Mouse (Mus musculus): ENCODE data around the gene Kcnj2.
A peak's percentile ranks its signal among the peaks of the same experiment; 100 is the strongest.

The Kcnj2 gene

DNA sequence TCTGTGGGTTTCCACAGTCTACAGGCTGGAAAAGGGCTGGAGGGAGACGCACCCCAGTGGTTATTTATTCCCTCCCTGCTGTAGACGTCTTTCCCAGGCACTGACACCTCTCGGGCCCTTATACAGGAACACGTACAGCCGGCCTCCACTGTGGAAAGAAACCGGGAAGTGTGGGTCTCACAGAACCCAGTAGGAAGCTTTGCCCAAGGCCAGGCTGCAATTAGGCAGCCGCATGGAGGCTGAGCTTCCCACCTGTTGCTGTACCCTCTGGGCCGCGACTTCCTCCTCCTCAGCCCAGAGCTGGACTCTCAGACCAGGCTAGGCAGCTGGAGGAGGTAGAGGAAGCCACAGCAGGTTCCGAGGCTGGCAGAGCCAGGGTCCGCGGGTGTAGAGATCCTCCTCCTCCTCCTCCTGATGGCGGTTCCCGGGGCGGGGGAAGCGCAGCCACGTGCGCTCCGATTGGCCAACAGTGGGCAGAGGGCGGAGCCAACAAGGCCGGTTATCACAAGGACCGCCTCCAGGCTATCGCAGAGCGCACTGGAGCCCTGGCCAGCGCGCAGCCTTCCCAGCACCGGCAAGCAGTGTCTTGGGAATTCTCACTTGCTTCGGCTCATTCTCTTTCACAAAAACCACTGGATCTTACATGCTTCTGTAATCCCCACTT, at the start of gene Kcnj2:
Kcnj2 (plus strand) TSS at position 530 of the 664 bp plus-strand sequence.
- peak; percentile 79 for DNase-seq (ENCODE audit: low read depth, low spot score)

DNA sequence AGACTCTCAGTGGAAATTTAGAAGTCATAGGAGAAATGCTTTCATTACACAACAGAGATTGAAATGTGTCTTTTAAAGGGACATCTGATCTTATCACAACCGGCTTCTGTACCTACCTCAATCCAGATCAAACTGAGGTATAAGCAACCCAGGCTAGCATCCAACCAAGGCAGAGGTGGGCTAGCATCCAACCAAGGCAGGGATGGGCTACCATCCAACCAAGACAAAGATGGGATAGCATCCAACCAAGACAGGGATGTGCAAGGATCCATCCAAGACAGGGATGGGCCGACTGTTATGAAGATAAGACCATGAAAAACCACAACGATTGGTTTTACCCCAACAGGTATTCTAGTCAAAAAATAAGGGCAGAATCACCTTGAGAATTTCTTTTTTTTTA, 49.8 kb upstream of the Kcnj2 start:
- no peak for DNase-seq (ENCODE audit: low read depth, low spot score)

GRCm38 (mm10) chr11:111020211-111020610, 45.8 kb upstream of the Kcnj2 start:
- DNase-seq (ENCODE audit: low read depth, low spot score), result no peak

GRCm38 (mm10) chr11:111022681-111023281, 43.2 kb upstream of the Kcnj2 start:
- DNase-seq (ENCODE audit: low read depth, low spot score), result no peak

- DNase-seq (ENCODE audit: low read depth, low spot score), result no peak
Observed at GRCm38 (mm10) chr11:111042175-111042574, 23.8 kb upstream of the Kcnj2 start.

DNA sequence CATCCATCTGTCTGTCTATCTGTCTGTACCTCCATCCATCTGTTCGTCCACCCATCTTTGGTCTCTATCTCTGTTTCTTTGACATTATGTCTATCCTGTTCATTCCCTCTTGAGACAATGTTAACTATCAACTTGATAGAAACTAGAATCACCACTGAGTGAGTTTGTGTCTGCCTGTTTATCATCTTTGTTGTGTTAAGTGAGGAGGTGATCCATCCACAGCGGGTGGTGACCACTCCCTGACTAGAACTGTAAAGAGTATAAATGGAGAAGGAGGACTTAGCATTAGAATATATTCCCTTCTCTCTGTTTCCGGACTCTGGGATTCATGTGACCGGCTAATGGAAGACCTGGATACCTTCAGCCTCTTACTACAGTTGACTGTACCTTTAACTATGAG, 22.7 kb upstream of the Kcnj2 start:
- no peak for DNase-seq (ENCODE audit: low read depth, low spot score)

- DNase-seq (ENCODE audit: low read depth, low spot score), result no peak
Observed at GRCm38 (mm10) chr11:111054252-111054651, 11.7 kb upstream of the Kcnj2 start.

- DNase-seq (ENCODE audit: low read depth, low spot score), result no peak
Observed at GRCm38 (mm10) chr11:111054854-111055822, 10.8 kb upstream of the Kcnj2 start.

DNA sequence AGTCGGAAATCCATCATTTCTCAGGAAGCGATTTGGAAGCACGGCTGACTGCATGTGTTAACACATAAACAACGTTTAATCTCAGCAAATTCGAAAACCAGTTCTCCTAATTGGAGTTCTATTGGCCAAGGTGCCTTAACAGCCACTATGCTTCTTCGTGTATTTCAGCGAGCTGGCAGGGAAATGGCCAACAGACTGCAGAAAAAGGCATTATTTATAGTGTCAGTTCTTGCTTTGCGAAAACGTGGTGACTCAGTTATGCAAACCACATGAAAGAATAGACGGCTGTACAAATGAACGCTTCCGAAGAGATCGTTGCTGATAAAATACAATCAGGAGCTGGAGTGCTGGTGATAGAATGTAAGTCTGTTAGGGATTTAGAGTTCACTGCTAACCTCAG, 9.9 kb upstream of the Kcnj2 start:
- DNase-seq (ENCODE audit: low read depth, low spot score), result no peak

- no peak for DNase-seq (ENCODE audit: low read depth, low spot score)
Observed at GRCm38 (mm10) chr11:111057435-111057834, 8.5 kb upstream of the Kcnj2 start.

GRCm38 (mm10) chr11:111059440-111059839, 6.5 kb upstream of the Kcnj2 start:
- DNase-seq (ENCODE audit: low read depth, low spot score), result no peak

DNA sequence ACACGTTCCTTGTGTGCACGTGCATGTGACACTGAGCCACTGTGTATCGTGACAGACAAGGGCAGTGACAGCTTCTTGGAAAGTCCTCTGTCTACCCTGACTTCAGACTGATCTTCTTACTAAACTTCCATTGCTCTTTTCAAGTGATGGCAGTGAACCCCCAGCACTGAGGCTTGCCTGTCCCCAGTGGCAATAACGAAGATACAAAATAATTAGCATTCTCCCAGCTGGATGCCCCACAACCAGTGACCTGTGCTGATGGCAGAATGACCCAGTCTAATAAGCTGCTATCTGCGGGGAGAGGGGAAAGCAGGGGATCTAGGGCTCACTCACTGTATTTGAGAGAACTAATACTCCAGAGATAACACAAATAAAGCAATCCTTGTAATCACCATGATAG, 5.7 kb upstream of the Kcnj2 start:
- DNase-seq (ENCODE audit: low read depth, low spot score), result no peak

DNA sequence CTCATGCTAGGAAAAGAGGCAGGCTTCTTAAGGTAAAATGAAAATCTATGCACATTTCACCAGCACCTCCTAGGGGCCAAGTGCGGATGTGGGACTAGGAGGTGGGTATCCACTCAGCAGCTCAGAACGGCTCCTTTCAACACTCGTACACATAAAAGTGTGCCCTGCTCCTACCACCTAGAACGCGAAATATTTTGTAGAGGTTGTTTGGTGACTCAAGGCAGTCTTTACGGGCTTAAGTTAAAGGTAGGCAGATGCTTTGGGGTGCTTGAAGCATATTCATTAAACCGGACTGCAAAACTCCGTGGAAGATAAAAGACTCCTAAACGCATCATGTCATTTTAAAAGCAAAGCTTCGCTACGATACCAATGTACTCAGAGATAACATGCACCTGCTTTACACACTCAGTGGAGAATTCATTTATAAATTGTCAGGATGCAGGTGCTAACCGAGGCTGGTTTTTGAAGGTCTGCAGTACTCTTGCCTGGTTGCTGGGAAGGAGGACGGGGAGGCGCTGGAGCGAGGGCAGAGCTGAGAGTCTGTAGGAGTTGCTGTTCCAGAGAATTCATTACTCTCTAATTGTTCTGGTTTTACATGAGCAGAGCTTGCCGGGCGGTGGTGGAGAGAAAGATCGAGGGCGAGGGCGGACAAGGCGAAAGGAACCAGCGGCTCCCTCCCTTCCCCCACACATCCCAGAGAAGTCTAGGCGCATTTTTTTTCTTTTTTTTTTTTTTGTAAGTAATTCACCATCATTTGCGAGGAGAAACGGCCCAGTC, 1.0 kb upstream of the Kcnj2 start:
- no peak for DNase-seq (ENCODE audit: low read depth, low spot score)

GRCm38 (mm10) chr11:111066299-111066691, 331 bp downstream of the Kcnj2 start:
- no peak for DNase-seq (ENCODE audit: low read depth, low spot score)

DNA sequence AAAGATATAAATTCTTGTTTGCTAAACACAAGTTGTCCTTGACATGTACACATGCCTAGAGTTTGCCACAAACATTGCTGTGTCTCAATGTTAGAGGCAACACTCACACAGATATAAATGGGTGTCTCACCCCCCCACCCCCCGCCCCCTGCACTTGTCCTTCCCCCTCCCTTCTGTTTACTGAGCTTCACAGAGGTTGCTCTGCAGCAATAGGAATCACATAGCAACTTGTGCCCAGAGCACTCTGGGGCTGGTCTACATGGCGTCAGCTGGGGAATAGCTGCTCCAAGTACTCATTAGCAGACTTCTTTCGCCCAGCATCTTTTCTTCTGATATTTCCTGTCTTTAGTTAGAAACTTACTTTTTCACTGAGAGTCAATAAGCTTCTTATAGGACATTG, 1.8 kb downstream of the Kcnj2 start:
- no peak for DNase-seq (ENCODE audit: low read depth, low spot score)

- no peak for DNase-seq (ENCODE audit: low read depth, low spot score)
Observed at GRCm38 (mm10) chr11:111070460-111070859, 4.5 kb downstream of the Kcnj2 start.

GRCm38 (mm10) chr11:111074131-111074530, 8.2 kb downstream of the Kcnj2 start:
- DNase-seq (ENCODE audit: low read depth, low spot score), result no peak

DNA sequence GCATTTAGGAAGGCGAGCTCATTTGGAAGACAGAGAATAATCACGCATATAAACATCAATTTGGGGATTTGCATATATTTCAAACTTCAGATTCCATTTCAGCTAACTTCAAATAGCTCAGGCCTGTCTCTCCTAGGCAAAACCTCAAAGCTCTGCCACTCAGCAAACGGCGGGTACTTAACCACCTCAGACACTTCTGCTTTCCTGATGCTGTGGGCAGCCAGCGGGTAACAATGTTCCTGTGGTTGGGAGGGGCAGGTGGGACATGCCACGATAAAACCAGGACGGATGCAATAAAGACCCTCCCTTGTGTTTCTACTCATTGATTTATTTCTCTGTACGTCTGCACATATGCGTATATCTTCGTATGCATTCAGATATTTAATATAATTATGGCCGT, 12.1 kb downstream of the Kcnj2 start:
- DNase-seq (ENCODE audit: low read depth, low spot score), result no peak

DNA sequence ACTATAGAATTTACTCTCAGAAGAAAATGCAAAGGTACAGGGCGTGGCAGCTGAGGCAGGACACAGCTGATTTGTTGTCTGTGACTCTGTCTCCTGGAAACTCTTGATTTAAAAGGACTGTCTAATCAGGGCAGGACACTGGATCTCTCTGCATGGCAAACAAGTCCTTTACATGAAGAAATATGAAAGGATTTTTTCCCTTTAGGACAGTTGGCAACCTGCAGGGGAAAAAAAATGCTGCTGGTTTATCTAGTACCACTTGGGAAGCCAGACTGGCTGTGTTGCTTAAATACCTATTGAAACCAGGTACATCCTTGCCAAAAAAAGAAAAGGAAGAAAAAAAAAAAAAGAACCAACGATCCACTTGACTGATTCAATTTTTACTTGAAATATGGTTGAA, 17.0 kb downstream of the Kcnj2 start:
- DNase-seq (ENCODE audit: low read depth, low spot score), result no peak

DNA sequence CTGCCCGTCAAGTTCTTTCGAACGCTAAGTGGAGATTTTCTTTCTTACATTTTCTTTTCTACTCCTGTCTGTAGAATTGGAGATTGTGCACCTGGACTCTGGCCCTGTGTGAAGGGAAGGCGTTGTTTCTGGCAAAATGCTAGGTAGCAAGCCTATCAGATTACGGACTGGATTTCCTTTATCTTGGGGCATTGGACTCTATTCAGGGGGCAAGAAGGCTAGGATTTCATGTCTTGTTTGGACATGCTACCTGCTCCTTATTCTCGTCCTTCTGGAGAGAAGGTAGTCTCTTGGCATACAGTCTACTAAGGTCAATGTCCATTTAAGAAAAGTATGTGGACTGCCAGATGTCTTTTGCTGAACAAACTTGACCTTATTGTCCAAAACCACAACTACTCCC, 21.0 kb downstream of the Kcnj2 start:
- DNase-seq (ENCODE audit: low read depth, low spot score), result no peak

DNA sequence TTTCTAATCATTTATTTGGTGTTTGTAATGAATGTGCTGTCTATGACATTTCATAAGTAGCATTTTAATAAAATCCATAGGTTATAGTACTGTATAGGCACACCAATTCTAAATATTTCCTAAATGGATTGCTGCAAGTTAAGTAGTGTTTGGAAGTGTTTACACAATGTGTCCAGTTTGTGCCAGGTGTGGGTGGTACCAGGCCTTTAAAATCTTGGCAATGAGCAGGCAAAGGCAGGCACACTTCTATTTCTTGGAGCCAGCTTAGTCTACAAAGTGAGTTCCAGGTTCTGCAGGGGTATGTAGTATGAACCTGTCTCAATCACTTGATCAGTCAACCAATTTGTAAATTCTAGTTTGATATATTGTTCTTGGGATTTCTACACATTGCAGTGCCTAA, 22.3 kb downstream of the Kcnj2 start:
- DNase-seq (ENCODE audit: low read depth, low spot score), result no peak

- no peak for DNase-seq (ENCODE audit: low read depth, low spot score)
Observed at GRCm38 (mm10) chr11:111088812-111089211, 22.8 kb downstream of the Kcnj2 start.

Data from retina, postnatal 7 days (tissue).